Mouse (Mus musculus): ENCODE results near the gene Esrrg. TPM values are rescaled to one million over a fixed set of nuclear protein-coding genes. Genes with fewer than 3 reads are reported as not detected.

The Esrrg gene
- total RNA-seq, 2 experiments from 2014 or later = not detected

DNA sequence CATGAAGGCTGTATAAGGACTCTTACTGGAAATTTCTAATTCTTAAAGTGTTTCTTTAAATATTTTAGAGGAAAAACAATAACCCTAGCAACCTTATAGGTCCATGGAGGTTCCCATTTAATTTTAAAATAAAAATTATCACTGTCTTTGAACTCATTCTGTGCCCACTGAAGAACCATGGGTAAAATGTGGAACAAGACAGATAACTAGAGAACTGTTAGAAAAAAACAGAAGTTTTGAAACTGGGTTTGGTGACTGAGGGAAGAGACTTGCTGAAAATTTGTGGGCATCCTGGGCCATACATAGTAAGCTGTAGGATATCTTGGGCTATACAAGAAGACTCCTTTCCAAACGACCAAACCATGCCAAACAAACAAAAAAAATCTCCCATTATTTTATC, 565.3 kb downstream of the Esrrg start:
- no peak for ATAC-seq (replicated peaks; ENCODE audit: low FRiP score, poor library complexity, severe bottlenecking)

GRCm38 (mm10) chr1:188182951-188183350, 574.4 kb downstream of the Esrrg start:
- no peak for ATAC-seq (replicated peaks; ENCODE audit: low FRiP score, poor library complexity, severe bottlenecking)

GRCm38 (mm10) chr1:188186440-188187117, 578.0 kb downstream of the Esrrg start:
- no peak for ATAC-seq (replicated peaks; ENCODE audit: low FRiP score, poor library complexity, severe bottlenecking)

DNA sequence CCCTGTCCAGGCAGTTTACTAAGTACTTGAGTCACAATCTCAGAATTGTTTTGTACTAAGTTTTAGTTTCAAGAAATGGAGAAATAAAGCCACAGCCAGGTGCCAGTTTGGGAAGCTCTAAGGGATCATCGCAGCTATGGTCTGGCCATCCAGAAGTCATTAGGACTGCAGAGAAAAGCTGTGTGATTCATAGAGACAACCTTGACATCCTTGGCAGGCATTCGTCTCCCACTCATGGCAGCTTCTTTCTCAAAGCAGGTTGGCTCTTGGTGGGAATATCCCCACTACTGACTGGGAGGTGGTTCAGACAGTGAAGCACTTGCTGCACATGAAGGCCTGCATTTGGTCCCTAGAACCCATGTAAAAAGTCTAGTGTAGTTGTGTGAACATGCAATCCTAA, 584.4 kb downstream of the Esrrg start:
- ATAC-seq (replicated peaks; ENCODE audit: low FRiP score, poor library complexity, severe bottlenecking) = no peak

GRCm38 (mm10) chr1:188207421-188207820, 598.8 kb downstream of the Esrrg start:
- ATAC-seq (replicated peaks; ENCODE audit: low FRiP score, poor library complexity, severe bottlenecking) = no peak

GRCm38 (mm10) chr1:188209025-188209424, 600.4 kb downstream of the Esrrg start:
- no peak for ATAC-seq (replicated peaks; ENCODE audit: low FRiP score, poor library complexity, severe bottlenecking)

DNA sequence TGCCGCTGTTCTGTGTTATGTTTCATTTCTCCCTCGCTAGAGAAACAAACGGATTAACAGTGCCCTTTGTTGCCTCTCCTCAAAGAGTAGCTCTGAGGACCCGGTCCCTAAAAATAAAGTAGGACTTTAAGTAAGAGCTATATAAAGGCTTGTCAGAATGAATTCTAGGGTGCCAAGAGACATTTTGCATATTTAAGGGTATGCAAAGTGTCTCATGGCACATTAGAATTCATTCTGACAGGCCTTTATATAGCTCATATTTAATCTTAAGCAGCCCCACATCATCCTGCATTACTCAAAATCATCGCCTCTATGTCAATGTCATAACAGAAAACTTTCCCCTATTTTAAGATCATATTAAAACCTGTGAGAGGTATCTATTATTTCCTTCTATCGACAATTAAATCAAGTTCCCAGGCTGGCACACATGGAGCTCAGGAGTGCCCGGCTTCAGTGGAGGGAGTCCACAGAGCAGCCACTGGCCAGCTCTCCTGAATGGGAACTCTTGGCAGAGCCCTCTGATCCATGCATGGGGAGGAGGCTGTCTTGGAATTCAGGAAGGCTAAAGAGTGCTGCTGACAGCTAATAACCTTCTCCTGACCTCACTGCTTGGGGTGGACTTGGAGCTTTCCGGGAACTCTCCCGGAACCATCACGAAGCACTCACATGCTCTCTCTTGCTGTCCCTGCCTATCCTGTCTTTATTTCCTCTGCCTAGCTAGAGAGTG, 606.5 kb downstream of the Esrrg start:
- ATAC-seq (replicated peaks; ENCODE audit: low FRiP score, poor library complexity, severe bottlenecking) = no peak

GRCm38 (mm10) chr1:188221226-188221792, 612.7 kb downstream of the Esrrg start:
- no peak for ATAC-seq (replicated peaks; ENCODE audit: low FRiP score, poor library complexity, severe bottlenecking)

DNA sequence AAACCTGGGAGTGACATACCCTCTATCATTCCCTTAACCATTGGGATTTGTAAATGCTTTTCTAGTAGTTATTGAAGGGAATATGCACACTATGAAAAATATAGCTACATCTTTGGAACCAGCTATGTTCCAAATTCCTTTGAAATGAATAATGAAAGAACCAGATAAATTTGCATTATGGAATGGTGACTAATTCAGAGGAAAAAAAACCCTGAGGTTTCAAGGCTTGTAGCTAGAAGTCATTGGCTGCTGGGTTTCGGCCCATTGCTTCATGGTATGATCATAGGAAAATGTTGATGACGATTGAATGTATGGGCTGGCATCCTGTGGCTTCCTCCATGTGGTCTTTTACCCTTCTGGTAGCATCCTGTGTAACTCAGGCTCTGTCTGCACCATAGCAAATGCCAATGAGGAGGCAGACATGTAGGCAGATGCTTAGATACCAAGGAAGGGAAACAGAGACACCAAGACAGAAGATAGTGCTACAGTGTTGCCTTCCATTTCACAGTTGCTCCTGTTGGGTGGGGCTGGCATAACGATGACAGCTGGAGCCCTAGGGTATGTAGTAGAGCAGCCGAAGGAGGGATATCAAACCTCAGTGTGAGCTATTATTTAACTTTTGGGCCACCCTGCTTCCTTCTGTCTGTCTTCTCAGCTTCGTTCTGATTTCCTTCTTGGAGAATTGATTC, 624.6 kb downstream of the Esrrg start:
- no peak for ATAC-seq (replicated peaks; ENCODE audit: low FRiP score, poor library complexity, severe bottlenecking)

GRCm38 (mm10) chr1:188238636-188239035, 630.0 kb downstream of the Esrrg start:
- ATAC-seq (replicated peaks; ENCODE audit: low FRiP score, poor library complexity, severe bottlenecking) = no peak

DNA sequence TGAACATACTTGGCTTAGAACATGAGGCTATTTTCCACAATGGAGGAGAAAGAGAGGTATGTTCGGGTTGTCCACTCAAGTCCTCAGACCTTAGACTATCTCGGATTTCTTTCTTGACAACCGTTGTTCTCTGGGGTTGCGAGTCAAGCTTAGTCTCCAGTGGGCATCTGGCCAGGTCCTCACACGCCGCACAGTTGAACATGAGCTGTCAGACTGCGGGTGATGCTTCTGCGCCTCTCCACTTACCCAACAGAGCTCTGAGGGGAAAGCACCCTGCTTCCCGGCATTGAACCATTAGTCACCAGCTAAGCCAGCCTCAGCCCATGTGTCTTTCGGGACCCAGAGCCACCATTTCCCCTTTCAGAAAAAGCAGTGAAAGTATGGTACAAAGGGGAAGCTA, 633.2 kb downstream of the Esrrg start:
- ATAC-seq (replicated peaks; ENCODE audit: low FRiP score, poor library complexity, severe bottlenecking) = no peak

DNA sequence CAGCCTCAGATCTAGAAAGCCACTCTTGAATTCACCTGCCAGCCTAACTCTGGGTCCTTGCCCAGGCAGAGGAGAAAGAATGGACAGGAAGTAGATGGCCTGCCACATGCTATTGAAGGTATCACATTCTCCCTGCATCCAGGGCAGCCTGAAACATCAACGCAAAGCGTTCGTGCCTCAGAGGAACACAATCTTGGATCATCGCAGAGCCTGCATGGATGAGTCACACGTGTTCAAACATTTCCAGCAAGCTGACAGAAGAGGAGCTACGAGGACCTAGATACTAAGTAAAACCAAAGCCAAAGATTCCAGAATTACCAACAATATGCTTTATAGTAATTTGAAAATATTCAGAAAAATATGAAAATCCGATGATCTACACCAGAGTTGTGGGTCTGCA, 648.9 kb downstream of the Esrrg start:
- ATAC-seq (replicated peaks; ENCODE audit: low FRiP score, poor library complexity, severe bottlenecking) = no peak

GRCm38 (mm10) chr1:188260259-188261107, 651.9 kb downstream of the Esrrg start:
- ATAC-seq (replicated peaks; ENCODE audit: low FRiP score, poor library complexity, severe bottlenecking) = no peak

- no peak for ATAC-seq (replicated peaks; ENCODE audit: low FRiP score, poor library complexity, severe bottlenecking)
These were observed 653.5 kb downstream of the Esrrg start, which contains the start of gene Ush2a for GRCm38 (mm10) chr1:188261903-188262682. Ush2a (plus strand) TSS chr1:188262023.

Data from erythroid progenitor cell, adult 5-6 weeks (primary cell).